Mouse (Mus musculus) c-Kit-positive CD71-positive TER-119-positive erythroid progenitor cells, embryonic 14.5 days (primary cell): ENCODE data around the gene Serping1.
A peak's percentile ranks its signal among the peaks of the same experiment; 100 is the strongest.

Source experiments
- DNase-seq: peaks from one replicate; pipeline ENCODE4 v3.0.0-alpha.2; 2013; ENCODE audit warnings: low spot score

Gene Serping1

DNA sequence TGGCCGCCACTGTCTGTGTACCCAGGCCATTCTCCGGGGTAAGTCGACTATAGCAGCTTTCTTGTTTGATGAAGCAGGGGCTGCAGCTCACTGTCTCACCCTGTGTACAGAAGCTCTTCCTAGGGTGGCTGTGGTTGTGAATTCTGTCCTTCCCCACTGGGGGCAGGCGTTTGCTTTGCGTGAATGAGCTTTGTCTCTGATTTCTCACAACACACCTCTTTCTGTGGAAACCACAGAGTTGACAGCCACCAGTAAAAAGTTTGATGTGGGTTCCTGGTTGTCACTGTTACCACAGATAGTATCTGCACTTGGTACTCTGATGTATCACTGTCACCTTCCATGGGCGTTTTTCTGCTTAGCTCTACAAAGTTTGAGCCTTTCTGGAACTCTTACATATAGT is 4.0 kb upstream of the Serping1 start:
- no peak for DNase-seq

DNA sequence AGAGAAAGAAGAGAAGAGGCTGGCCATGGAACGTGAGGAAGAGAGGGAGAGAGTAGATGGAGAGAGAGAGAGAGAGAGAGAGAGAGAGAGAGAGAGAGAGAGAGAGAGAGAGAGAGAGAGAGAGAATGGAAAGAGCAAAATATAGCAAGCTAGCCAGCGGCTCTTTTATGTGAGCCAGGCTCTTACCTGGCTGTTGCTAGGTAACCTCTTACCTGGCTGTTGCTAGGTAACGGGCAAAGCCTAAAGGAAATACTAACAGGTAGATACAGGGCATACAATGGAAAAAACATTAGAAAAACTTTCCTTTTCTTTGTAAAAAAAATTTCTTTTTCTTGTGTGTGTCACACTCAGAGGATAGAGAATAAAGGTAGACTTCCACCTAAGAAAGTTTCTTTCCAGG is 2.5 kb upstream of the Serping1 start:
- no peak for DNase-seq

DNA sequence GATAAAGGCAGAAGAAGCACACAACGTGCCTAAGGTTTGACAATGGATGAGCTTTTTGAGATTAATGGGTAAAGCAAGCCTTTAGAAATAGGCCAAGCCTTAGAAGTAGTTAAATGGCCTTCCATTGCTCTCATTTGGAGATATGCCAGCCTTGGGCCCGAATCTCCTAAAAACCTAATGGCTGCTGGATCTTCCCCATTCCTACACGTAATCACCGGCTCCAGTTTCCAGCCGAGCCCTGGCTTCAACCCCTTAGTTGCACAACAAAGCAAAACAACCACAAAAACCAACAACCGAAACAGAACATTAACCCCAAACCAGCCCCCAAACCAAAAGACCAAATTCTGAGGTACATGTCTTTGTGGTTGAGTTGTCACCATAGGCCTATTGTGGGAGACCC is 421 bp upstream of the Serping1 start:
- no peak for DNase-seq

GRCm38 (mm10) chr2:84774751-84775150 is 493 bp downstream of the Serping1 start:
- no peak for DNase-seq

DNA sequence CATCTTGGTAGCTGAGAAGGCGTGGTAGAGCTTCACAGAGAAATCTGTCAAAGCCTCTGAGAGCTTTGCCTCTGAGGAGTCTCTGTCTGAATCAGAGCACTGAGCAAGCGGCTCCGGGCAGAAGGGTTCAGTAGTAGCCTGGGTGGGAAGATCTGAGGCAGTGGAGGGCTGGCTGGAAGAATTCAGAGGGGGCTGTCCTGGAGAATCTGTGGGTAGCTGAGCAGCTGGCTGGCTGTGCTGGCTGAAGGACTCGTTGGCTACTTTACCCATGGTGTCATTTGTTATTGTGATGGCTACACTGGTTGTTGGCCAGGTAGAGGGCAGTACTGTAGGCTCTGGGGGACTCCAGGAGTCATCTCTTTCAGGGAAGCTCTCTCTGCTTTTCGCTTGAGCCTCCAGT is 2.0 kb downstream of the Serping1 start:
- DNase-seq, result no peak

- DNase-seq, result no peak
These were observed 2.8 kb downstream of the Serping1 start for GRCm38 (mm10) chr2:84772454-84772853.

DNA sequence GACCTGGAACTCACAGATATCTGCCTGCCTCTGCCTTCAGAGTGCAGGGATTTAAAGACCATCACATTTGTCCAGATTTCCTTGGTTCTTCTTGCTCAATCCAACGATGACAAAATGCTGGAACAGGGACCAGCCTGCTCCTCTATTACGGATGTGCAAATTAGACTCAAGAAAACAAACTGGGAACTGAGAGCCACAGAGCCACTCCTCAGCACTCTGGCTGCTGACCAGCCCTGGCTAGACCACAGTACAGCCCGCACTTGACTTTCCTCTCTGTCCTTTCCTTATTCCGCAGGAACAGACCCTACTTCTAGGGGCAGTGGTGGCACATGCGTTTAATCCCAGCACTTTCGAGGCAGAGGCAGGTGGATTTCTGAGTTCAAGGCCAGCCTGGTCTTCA is 4.7 kb downstream of the Serping1 start:
- no peak for DNase-seq

GRCm38 (mm10) chr2:84762818-84763217 is 12.4 kb downstream of the Serping1 start:
- DNase-seq, result no peak

DNA sequence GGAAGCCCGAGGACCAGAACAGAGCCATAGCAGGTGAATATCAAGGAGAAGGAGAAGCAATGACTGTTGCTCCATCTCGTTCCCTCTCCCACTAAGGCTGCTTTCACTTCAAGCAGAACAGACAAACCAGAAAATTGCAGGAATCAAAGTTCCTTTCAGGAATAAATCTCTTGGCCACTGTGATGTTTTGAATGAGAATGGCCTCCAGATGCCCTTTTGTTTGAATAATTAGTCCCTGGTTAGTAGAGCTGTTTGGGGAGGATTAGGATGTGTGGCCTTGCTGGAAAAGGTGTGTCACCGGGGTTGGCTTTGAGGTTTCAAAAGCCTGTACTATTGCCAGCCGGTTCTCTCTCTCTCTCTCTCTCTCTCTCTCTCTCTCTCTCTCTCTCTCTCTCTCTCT is 12.9 kb downstream of the Serping1 start:
- no peak for DNase-seq

DNA sequence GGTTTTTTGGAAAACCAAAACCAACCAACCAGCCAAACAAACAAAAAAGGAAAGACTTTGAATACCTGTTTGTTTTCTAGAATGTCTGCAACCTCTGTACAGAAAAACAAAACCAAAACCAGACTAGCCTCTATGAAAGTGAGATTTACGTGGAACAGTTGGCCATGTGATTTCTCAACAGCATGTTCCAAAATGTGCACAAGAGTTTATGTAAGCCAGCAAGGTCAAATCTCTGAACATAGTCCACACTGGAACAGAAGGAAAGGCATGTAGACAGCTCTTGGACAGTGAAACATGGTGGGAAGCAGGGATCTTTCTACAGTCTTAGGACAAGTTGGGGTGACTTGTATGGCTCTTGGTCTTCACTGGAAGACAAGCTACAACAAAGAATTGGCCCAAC is 13.4 kb downstream of the Serping1 start:
- DNase-seq, result no peak

DNA sequence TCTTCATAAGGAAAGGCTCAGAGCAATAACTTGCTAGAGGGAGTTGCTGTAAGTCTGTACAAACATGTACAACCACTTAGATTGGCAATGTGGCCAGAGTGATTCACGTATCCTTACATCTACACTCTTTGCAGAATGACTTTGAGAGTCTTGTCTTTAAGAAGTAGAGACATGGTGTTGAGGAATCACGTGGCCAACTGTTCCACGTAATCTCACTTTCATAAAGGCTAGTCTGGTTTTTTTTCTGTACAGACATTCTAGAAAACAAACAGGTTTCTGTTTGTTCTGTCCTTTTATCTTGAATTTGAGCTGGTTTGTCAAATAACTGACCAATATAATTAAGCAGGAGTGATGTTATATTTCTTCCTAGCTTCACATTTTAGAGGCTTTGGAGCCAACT is 13.9 kb downstream of the Serping1 start:
- DNase-seq, result no peak

DNA sequence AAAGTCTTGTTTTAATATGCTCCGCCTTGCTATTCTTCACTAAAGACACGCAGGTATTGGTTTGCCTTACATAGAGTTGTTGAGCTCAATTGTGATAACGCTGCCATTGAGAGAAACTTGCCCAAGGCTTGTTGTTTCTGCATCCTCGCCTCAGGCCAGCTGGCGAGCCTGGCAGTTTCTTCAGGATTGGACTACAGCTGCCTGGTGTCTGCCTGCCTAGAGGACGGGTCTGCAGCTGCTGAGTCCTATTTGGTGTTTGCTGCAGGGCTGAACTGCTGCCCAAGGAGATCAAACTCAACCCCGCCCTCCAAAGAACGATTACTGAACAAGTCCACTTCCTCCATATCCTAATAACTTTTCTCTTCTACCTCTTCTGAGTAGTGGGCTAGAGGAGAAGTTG is 14.5 kb downstream of the Serping1 start:
- DNase-seq, result no peak

GRCm38 (mm10) chr2:84758542-84759127 is 16.6 kb downstream of the Serping1 start:
- DNase-seq, result peak; percentile 70

- no peak for DNase-seq
These were observed 18.1 kb downstream of the Serping1 start for GRCm38 (mm10) chr2:84757026-84757682.

DNA sequence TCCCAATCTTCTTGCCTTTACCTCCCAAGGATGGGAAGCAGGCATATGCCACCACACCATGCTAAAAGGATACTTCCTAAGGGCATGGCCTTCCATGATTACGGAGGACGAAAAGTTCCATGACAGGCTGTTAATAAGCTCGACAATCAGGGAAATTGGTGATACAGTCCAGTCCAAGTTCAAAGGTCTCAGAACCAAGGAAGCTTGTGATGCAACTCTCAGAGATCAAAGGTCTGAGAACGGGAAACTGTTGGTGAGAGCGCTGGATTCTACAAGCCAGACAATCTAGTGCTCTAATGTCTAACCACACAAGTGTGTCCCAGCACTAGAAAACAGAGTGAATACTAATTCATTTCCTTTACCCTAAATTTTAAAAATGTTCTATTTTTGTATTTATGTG is 19.0 kb downstream of the Serping1 start:
- no peak for DNase-seq

- no peak for DNase-seq
These were observed 25.1 kb downstream of the Serping1 start for GRCm38 (mm10) chr2:84750115-84750514.

DNA sequence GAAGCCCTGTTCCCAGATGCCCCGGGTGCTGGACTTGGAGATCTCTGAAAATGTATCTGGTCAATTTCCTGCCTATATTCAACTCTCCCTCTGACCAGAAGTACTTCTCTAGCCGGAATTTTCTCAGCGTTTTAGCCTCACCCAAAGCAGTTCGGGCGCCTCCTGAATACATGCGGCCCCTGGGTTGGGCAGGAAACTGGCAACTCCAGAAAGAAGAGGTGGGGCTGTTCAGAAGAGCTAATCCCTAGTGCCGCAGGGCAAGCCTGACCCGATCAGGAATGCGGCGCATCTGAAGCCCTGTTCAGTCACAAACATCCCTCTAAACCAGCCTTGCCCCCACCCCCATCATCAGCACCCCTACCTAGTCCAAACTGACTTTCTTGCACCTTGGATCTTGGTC is 31.1 kb downstream of the Serping1 start:
- DNase-seq, result no peak

GRCm38 (mm10) chr2:84743561-84743960 is 31.7 kb downstream of the Serping1 start, which contains the start of gene Gm19426:
TSS of gene Gm19426 (minus strand) at chr2:84743655.
- DNase-seq, result no peak

DNA sequence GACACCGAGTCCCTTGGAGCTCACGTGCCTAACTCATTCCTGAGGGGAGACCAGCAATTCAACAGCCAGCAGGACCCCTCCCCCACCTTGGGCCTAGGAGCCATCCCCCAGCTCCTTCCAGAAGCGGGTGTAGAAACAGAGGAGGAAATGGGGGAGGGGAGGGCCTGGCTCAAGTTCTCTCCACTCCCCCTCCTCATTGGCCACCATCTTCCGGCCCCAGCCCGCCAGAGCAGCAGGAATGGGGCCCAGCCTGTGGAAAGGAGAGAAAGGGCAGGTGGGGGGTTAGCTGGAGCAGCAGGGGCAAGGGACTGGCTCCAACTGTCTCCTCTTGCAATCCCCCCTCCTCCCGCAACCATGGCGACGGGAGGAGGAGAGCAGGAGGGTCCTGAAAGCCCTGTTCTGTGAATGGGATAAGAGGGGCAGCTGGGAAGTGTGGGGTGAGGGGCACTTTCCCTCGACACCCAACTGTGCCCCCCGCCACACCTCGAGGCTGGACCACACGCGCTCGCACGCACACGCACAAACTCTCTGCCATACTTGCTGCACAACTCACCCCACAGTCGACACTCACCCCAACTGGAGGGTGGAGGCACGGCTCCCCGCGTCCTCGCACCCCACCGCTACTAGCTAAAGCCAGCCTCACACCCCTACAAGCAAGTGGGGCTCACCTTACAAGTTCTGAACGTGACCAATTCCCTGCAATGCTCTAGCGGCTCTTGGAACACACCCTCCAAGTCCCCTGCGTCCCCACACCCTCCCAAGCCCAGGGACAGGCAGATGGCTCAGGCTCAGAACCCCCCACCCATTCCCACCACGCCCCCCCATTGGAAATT is 32.6 kb downstream of the Serping1 start:
- no peak for DNase-seq

DNA sequence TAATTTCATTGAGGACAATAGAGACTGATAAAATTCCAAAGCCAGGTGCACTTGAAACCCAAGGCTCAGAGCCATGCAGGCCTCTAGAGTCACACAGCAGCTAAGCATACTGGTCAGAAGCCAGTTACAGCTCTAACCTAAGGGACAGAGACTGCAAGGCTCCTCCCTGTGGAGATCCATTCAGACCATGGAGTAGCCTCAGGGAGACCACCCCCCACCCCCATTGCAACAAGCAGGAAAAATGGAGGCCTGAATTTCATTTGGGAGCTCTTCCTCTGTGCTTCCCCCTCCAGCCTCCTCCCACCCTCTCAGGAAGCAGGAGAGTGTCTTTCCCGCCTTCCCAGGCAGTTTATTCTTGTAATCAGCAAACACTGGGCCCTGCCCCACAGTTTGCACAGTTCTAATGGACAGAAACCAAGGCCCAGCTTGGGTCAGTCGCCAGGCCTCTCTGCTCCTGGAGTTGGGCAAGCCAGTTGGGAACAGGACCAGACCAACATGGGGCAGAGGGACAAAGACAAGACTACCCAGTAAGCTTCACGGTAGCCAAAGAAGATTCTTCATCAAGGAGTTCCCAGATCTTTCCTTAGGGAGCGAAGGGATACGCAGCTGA is 33.3 kb downstream of the Serping1 start:
- no peak for DNase-seq

GRCm38 (mm10) chr2:84740608-84741333 is 34.5 kb downstream of the Serping1 start:
- DNase-seq, result no peak

DNA sequence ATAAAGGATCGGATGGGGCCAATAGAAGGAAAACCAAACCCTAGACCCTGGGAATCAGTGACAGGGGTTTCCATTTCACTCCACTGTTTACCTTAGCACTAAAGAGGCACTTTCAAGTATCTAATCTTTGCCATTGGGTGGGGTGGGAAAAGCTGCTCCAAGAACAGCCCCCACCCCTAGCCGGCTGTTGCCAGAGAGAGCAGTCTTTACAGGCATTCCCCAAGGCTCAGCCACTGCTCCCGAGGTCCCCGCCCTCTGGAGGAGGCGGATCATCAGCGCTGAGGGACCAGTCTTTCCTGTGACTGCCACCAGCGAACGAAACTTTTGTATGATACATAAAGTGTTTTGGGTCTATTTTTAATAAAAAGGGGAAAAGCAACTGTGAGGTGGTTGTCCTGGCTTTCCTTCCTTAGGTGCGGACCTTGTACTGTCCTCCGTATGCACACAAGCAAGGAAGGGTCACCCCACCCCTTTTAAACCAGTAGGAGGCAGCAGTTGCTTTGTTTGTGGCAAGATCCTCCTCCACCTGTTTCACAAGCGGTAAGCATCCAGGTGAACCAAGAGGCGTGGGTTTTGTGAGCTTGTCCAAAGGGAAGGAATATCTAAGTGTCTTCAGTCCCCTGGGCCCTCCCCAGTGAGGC is 36.9 kb downstream of the Serping1 start:
- no peak for DNase-seq
